Mouse (Mus musculus): Measurements from ENCODE around the gene Gpr108. TPM values are rescaled to one million over a fixed set of nuclear protein-coding genes. Genes with fewer than 3 reads are reported as not detected.

Gpr108 gene
- polyA plus RNA-seq (2012; fragmentation: generic; extraction: Trizol): 10 to 100 TPM; 32.2 to 80.0 TPM

DNA sequence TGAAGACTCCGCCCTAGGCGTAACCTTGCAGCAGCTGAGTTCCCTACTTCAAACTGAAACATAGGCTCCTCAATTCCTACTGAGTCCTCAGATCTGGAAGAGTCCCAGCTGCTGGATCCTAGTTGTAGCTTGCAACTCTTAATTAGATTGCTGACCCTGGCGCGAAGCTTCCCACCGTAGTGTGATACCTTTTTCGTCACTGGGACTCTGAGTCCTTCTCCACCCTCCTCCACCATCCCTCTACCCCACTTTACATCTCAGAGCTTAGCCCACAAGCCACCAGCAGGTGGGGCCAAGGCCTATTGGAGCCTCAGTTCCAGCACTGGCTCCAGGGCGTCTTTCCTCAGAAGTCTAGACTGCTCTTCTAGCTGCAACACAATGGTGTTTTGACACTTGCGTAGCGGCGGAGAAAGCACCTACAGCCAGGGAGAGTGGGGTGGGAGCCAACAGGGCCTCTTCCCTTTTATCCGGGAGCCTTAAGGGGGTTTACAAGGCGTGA lies at the start of gene Gpr108:
TSS of gene Gpr108 (minus strand) at position 246 of the 499 bp plus-strand sequence.

DNA sequence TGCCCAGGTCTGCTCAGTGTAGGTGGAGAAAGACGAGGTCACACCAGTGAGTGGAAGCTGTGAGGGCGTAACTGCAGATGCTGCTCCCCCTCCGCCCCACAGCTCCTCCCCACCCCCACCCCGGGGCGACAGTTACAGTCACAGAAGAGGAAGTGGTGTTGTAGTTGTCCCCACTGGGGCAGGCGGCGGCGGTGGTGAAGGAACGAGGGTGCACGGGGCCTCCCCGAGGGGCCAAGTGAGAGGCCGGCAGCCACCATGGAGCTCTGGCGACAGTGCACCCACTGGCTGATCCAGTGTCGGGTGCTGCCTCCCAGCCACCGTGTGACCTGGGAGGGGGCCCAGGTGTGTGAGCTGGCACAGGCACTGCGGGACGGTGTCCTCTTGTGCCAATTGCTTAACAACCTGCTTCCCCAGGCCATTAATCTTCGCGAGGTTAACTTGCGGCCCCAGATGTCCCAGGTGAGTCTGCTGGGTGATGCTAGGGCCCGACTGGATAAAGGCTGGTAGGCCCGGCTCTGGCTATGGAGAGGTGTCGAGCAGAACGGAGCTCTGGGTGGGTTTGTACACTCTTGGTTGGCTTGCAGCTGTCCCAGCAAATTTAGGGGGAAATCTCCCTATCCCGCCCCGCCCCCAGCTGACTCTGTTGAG lies 30.8 kb upstream of the Gpr108 start, which contains the start of gene Vav1:
TSS of gene Vav1 (plus strand) at position 158 of the 648 bp plus-strand sequence.

DNA sequence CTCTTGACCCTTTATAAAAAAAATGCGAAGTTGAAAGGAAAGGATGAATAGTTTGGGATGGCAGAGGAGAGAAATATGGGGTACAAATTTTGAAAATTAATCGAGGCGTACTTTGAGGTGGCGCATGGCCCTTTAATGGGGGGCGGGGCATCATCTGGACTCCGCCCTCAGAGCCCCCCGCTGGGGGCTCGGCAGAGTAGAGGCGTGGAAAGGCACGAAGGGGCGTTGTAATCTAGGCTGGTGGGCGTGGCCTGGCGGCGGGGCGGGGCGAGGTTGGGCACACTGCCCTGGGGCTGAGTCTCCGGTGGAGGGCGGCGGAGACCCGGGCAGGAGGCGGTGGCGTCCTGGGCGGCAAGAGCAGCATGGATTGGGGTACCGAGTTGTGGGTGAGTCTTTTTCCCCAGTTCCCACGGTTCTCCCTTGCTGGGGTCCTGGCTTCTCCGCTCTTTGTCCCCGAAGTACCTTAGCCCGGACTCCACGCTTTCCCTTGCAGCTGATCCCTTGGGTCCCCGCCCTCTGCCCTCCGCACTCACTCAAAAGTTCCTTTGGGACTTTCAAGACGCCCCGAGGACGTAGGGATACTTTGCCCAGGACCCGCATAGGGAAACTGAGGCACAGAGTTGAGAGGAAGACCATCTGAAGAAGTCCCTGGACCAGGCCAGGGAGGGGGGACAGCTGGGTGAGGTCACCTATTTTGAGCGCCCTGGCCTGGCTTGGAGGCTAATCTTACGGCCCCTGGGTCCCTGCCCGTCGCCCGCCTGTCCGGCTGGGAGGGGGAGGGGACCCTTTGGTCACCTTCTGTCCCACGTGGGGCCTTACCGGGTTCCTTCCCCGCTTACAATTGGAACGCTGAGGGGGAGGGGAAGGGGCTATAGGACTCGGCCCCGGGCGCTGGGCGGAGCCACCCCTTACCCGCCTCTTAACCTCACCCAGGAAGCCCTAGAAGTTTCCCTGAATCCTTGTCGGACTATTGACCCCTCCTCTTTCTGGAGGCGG lies 1.2 kb upstream of the Gpr108 start, which contains the start of gene Trip10:
TSS of gene Trip10 (plus strand) at position 270 of the 996 bp plus-strand sequence.

DNA sequence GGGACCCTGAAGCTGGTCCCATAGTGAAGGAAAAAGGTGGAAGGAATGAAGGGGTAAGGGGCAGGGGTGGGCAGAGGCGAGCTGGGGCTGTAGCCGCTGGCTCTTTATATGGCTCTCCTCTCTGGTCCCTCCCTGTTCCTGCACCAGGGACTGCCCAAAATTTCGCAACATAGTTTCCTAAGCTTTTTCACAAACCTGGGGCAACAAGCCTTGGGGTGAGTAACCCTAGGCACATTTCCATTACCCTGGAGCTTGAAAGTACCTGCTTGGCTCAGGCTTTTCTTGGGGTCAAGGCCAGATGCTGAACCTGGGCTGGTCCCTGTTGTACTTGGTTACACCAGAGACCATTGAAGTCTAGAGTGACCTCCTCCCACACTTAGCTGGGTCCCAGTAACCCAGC lies 20.2 kb downstream of the Gpr108 start, which contains the start of gene C3:
TSS of gene C3 (minus strand) at position 123 of the 400 bp plus-strand sequence.

DNA sequence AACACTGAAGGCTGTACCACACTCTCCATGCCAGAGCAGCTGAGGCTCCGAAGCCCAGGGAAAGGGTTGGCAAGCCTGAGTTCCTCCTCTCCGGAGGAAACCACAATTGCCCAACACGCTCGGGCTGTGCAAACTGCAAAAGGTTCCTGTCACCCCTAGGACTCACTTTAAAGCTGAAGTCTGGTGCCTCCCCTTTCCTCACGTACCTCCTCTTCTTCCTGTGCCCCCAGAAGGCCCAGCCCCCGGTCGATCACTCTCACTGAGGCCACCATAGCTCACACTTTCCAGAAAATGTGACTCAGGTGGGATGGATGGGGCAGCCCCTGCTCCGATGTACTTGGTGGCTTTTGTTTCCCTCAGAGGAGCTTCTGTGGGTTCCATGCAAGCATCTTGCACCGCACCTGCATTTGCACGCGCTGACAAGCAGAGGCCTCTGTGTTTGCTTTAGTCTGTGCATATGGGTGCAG lies 54.2 kb downstream of the Gpr108 start, which contains the start of gene Tnfsf14:
TSS of gene Tnfsf14 (minus strand) at position 137 of the 467 bp plus-strand sequence.

Other genes starting within 250 kb of the Gpr108 start
- gene Pspn, start 248.4 kb downstream of the Gpr108 start, polyA plus RNA-seq (2012; fragmentation: generic; extraction: Trizol): 1 to 10 TPM in 1 of 2 experiments, under 1 TPM in 1; 0.66 to 1.7 TPM
- 10 to 100 TPM; 59.3 to 84.5 TPM for gene Gtf2f1, start 237.2 kb downstream of the Gpr108 start, polyA plus RNA-seq (2012; fragmentation: generic; extraction: Trizol)
- gene Gm17949, start 237.0 kb downstream of the Gpr108 start, polyA plus RNA-seq (2012; fragmentation: generic; extraction: Trizol): under 1 TPM in 1 of 2 experiments, not detected in 1; 0.21 TPM
- gene Khsrp, start 216.9 kb downstream of the Gpr108 start, polyA plus RNA-seq (2012; fragmentation: generic; extraction: Trizol): 10 to 100 TPM; 25.5 to 61.1 TPM
- not detected for gene Slc25a41, start 206.8 kb downstream of the Gpr108 start, polyA plus RNA-seq (2012; fragmentation: generic; extraction: Trizol)
- not detected for gene Crb3, start 189.3 kb downstream of the Gpr108 start, polyA plus RNA-seq (2012; fragmentation: generic; extraction: Trizol)
- 1 to 10 TPM; 1.0 to 2.1 TPM for gene Slc25a23, start 188.6 kb downstream of the Gpr108 start, polyA plus RNA-seq (2012; fragmentation: generic; extraction: Trizol)
- gene Dennd1c, start 169.9 kb downstream of the Gpr108 start, polyA plus RNA-seq (2012; fragmentation: generic; extraction: Trizol): not detected
- under 1 TPM; 0.09 to 0.25 TPM for gene Tubb4a, start 160.7 kb downstream of the Gpr108 start, polyA plus RNA-seq (2012; fragmentation: generic; extraction: Trizol)
- 1 to 10 TPM; 2.8 to 3.0 TPM for gene Tnfsf9, start 143.1 kb downstream of the Gpr108 start, polyA plus RNA-seq (2012; fragmentation: generic; extraction: Trizol)
- not detected for gene Cd70, start 98.7 kb downstream of the Gpr108 start, polyA plus RNA-seq (2012; fragmentation: generic; extraction: Trizol)
- gene Tnfsf14, start 54.3 kb downstream of the Gpr108 start, polyA plus RNA-seq (2012; fragmentation: generic; extraction: Trizol): not detected
- gene C3, start 20.3 kb downstream of the Gpr108 start, polyA plus RNA-seq (2012; fragmentation: generic; extraction: Trizol): 10 to 100 TPM in 1 of 2 experiments, under 1 TPM in 1; 0.09 to 54.8 TPM
- gene Trip10, start 1.0 kb upstream of the Gpr108 start, polyA plus RNA-seq (2012; fragmentation: generic; extraction: Trizol): 10 to 100 TPM; 25.6 to 56.6 TPM
- not detected for gene Vav1, start 30.7 kb upstream of the Gpr108 start, polyA plus RNA-seq (2012; fragmentation: generic; extraction: Trizol)
- gene Adgre1, start 110.2 kb upstream of the Gpr108 start, polyA plus RNA-seq (2012; fragmentation: generic; extraction: Trizol): not detected

All from C3H10T1/2 (cell line).